Mouse (Mus musculus): ENCODE measurements around the gene Zfp202. TPM values are rescaled to one million over a fixed set of nuclear protein-coding genes. Genes with fewer than 3 reads are reported as not detected.

Zfp202 gene
- polyA plus RNA-seq, 1 experiment from 2014 or later, result 3.3 TPM

GRCm38 (mm10) chr9:40195981-40196380 is 3.9 kb downstream of the Zfp202 start:
- Histone ChIP-seq H3K4me1 (ENCODE audit: control insufficient read depth in 2 of 2, insufficient read depth in 2 of 2, low read length in 2 of 2) (peaks cover 2 to 9% of the 10 kb centered on the region in 2 experiments; a peak in 3 of 4 replicates), H3K27ac (replicated peaks in 1 of 2; ENCODE audit: control insufficient read depth in 1 of 2, insufficient read depth in 1 of 2, low read depth in 2 of 2, low read length in 2 of 2) (no peak overlapping the region), H3K9ac (ENCODE audit: low read length) (no peak overlapping the region), H3K27me3 (ENCODE audit: control insufficient read depth, insufficient read depth, low read length) (no peaks in the 10 kb centered on the region), H3K36me3 (ENCODE audit: control insufficient read depth, insufficient read depth, low read length) (no peaks in the 10 kb centered on the region), H3K9me3 (ENCODE audit: control insufficient read depth, low read length) (no peaks in the 10 kb centered on the region), H3K4me2 (ENCODE audit: low read length) (no peak overlapping the region), H3K4me3 (ENCODE audit: control insufficient read depth in 1 of 2, insufficient read depth in 1 of 2, low read depth in 1 of 2, low read length in 2 of 2) (no peak overlapping the region)
- ATAC-seq (ENCODE audit: insufficient number of reproducible peaks, insufficient read depth, low FRiP score, low read depth), result no peak
- 84% methylated on average over 3 of the region's 3 CpGs for WGBS

DNA sequence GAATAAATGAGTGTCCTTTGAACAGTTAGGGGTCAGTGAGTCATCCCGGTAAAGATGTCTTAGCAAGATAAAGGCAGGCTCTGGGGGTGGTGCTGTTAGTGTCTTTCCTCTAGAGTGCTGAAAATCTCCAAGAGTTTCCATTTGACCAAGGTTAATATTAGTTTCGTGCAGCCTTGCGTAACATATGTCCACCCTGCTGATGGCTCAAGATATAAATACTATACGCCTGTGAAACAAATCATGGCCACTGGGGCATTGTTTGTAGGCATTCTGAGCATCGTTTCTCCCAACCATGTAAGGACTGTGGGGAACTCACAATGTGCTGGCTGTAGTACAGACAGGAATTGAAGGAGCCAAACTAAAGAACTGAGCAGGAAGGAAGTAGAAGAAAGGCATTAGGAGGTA is 14.4 kb downstream of the Zfp202 start:
- Histone ChIP-seq H3K4me2 (ENCODE audit: low read length) (no peak overlapping the region), H3K9ac (ENCODE audit: low read length) (no peak overlapping the region), H3K36me3 (ENCODE audit: control insufficient read depth, insufficient read depth, low read length) (peaks cover 37% of the 10 kb centered on the region), H3K4me1 (ENCODE audit: control insufficient read depth in 2 of 2, insufficient read depth in 2 of 2, low read length in 2 of 2) (no peaks in the 10 kb centered on the region), H3K4me3 (ENCODE audit: control insufficient read depth in 1 of 2, insufficient read depth in 1 of 2, low read depth in 1 of 2, low read length in 2 of 2) (no peak overlapping the region), H3K9me3 (ENCODE audit: control insufficient read depth, low read length) (no peaks in the 10 kb centered on the region), H3K27me3 (ENCODE audit: control insufficient read depth, insufficient read depth, low read length) (no peaks in the 10 kb centered on the region), H3K27ac (replicated peaks in 1 of 2; ENCODE audit: control insufficient read depth in 1 of 2, insufficient read depth in 1 of 2, low read depth in 2 of 2, low read length in 2 of 2) (no peak overlapping the region)
- peak; percentile 54; the same call in 1 of the 2 replicates for ATAC-seq (ENCODE audit: insufficient number of reproducible peaks, insufficient read depth, low FRiP score, low read depth)
- WGBS, result 64% methylated on average over 5 of the region's 5 CpGs

DNA sequence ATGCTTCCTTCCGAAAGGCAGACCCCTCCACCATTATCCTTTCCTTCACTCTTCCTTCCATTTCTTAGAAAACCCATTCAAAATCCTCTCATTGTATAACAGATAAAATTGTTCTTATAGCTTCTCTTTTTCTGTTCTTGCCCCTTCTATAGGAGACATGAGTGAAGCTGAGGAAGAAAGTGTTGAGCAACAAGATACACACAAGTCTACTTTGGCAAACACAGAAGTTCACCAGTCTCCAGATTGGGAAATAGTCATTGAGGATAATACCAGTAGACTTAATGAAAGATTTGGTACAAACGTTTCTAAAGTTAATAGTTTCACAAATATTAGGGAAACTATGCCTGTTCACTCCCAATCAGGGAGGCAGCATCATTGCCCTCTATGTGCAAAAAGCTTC is 18.6 kb downstream of the Zfp202 start:
- no peak for ATAC-seq (ENCODE audit: insufficient number of reproducible peaks, insufficient read depth, low FRiP score, low read depth)
- 81% methylated on average over 2 of the region's 2 CpGs for WGBS
- peaks cover 58% of the 10 kb centered on the region for H3K36me3 ChIP-seq (ENCODE audit: control insufficient read depth, insufficient read depth, low read length)

GRCm38 (mm10) chr9:40214058-40214457 is 21.9 kb downstream of the Zfp202 start:
- no peak for ATAC-seq (ENCODE audit: insufficient number of reproducible peaks, insufficient read depth, low FRiP score, low read depth)
- no peak overlapping the region for H3K4me3 ChIP-seq (ENCODE audit: control insufficient read depth in 1 of 2, insufficient read depth in 1 of 2, low read depth in 1 of 2, low read length in 2 of 2)
- WGBS, result 97% methylated on average over 5 of the region's 5 CpGs
- H3K4me1 ChIP-seq (ENCODE audit: control insufficient read depth in 2 of 2, insufficient read depth in 2 of 2, low read length in 2 of 2), result no peaks in the 10 kb centered on the region
- no peak overlapping the region for H3K4me2 ChIP-seq (ENCODE audit: low read length)
- H3K9ac ChIP-seq (ENCODE audit: low read length), result no peak overlapping the region
- H3K36me3 ChIP-seq (ENCODE audit: control insufficient read depth, insufficient read depth, low read length), result peaks cover 46% of the 10 kb centered on the region
- no peaks in the 10 kb centered on the region for H3K27me3 ChIP-seq (ENCODE audit: control insufficient read depth, insufficient read depth, low read length)
- H3K27ac ChIP-seq (replicated peaks in 1 of 2; ENCODE audit: control insufficient read depth in 1 of 2, insufficient read depth in 1 of 2, low read depth in 2 of 2, low read length in 2 of 2), result no peak overlapping the region
- H3K9me3 ChIP-seq (ENCODE audit: control insufficient read depth, low read length), result no peaks in the 10 kb centered on the region

More for the DNA sequence above, 18.6 kb downstream of the Zfp202 start:
- no peak overlapping the region for H3K9ac ChIP-seq (ENCODE audit: low read length)
- no peaks in the 10 kb centered on the region for H3K4me1 ChIP-seq (ENCODE audit: control insufficient read depth in 2 of 2, insufficient read depth in 2 of 2, low read length in 2 of 2)
- H3K4me2 ChIP-seq (ENCODE audit: low read length), result no peak overlapping the region
- H3K27ac ChIP-seq (replicated peaks in 1 of 2; ENCODE audit: control insufficient read depth in 1 of 2, insufficient read depth in 1 of 2, low read depth in 2 of 2, low read length in 2 of 2), result no peak overlapping the region
- H3K27me3 ChIP-seq (ENCODE audit: control insufficient read depth, insufficient read depth, low read length), result no peaks in the 10 kb centered on the region
- H3K4me3 ChIP-seq (ENCODE audit: control insufficient read depth in 1 of 2, insufficient read depth in 1 of 2, low read depth in 1 of 2, low read length in 2 of 2), result no peak overlapping the region
- no peaks in the 10 kb centered on the region for H3K9me3 ChIP-seq (ENCODE audit: control insufficient read depth, low read length)

- Histone ChIP-seq H3K4me3 (ENCODE audit: control insufficient read depth in 1 of 2, insufficient read depth in 1 of 2, low read depth in 1 of 2, low read length in 2 of 2) (no peak overlapping the region), H3K36me3 (ENCODE audit: control insufficient read depth, insufficient read depth, low read length) (peaks cover 20% of the 10 kb centered on the region), H3K4me2 (ENCODE audit: low read length) (no peak overlapping the region), H3K4me1 (ENCODE audit: control insufficient read depth in 2 of 2, insufficient read depth in 2 of 2, low read length in 2 of 2) (no peaks in the 10 kb centered on the region), H3K9ac (ENCODE audit: low read length) (no peak overlapping the region), H3K9me3 (ENCODE audit: control insufficient read depth, low read length) (no peaks in the 10 kb centered on the region), H3K27me3 (ENCODE audit: control insufficient read depth, insufficient read depth, low read length) (no peaks in the 10 kb centered on the region), H3K27ac (replicated peaks in 1 of 2; ENCODE audit: control insufficient read depth in 1 of 2, insufficient read depth in 1 of 2, low read depth in 2 of 2, low read length in 2 of 2) (no peak overlapping the region)
- no peak for ATAC-seq (ENCODE audit: insufficient number of reproducible peaks, insufficient read depth, low FRiP score, low read depth)
- WGBS, result 72% methylated on average over 4 of the region's 4 CpGs
These were observed 24.5 kb downstream of the Zfp202 start for GRCm38 (mm10) chr9:40216651-40217050.

DNA sequence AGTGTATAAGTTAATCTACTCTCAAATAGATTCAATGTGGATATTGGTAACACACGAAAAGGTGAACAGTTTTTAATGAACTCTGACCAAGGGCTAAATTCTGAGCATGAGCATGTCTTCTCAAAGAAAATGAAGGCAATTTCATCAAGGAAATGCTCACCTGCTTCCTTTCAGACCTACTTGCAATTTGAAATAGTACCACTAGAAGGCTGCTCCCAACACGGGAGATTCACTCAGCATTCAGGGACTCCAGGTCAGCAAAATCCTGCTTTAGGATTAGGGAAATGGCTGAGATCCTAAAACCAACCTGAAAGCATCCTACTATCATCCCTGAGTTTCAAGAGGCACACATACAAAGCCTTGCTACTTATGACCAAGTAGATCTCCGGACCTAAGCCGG is 32.2 kb downstream of the Zfp202 start:
- no peak overlapping the region for H3K4me3 ChIP-seq (ENCODE audit: control insufficient read depth in 1 of 2, insufficient read depth in 1 of 2, low read depth in 1 of 2, low read length in 2 of 2)
- no peak overlapping the region for H3K27ac ChIP-seq (replicated peaks in 1 of 2; ENCODE audit: control insufficient read depth in 1 of 2, insufficient read depth in 1 of 2, low read depth in 2 of 2, low read length in 2 of 2)
- no peaks in the 10 kb centered on the region for H3K27me3 ChIP-seq (ENCODE audit: control insufficient read depth, insufficient read depth, low read length)
- H3K36me3 ChIP-seq (ENCODE audit: control insufficient read depth, insufficient read depth, low read length), result no peaks in the 10 kb centered on the region
- H3K4me2 ChIP-seq (ENCODE audit: low read length), result no peak overlapping the region
- no peaks in the 10 kb centered on the region for H3K4me1 ChIP-seq (ENCODE audit: control insufficient read depth in 2 of 2, insufficient read depth in 2 of 2, low read length in 2 of 2)
- H3K9me3 ChIP-seq (ENCODE audit: control insufficient read depth, low read length), result no peaks in the 10 kb centered on the region
- WGBS, result 62% methylated on average over 4 of the region's 4 CpGs
- no peak overlapping the region for H3K9ac ChIP-seq (ENCODE audit: low read length)
- ATAC-seq (ENCODE audit: insufficient number of reproducible peaks, insufficient read depth, low FRiP score, low read depth), result no peak

DNA sequence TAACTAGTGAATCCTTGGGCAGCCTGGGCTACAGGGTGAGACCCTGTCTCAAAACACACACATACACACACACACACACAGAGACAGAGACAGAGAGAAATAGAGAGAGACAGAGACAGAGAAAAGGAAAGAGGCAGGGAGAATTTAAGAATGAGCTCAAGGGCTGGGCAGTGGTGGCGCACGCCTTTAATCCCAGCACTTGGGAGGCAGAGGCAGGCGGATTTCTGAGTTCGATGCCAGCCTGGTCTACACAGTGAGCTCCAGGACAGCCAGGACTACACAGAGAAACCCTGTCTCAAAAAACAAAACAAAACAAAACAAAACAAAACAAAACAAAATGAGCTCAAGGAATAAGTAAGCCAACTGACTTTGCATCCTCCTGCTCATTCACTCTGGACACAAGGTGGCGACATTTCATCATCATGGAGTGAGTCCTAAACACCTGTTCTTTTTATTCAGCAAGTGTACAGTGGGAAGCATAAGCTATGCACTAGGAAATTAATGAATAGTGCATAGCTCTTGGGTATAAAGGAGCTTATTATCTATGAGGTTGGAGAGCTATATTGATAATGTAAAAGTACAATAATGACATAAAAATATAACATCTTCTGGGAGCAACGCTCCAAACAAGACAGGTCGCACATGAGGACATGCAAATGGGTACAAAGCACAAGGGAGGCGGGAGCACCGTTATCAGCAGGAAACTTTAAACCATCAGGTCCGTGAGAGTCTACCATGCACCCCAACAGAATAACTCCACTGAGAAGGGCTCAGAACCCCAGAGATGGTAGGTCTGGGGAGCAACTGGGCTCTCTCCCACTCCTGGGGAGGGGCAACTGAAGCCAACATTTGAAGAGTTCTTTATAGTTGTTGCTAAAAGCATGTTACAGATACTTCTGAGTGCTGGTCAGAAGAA is 36.0 kb downstream of the Zfp202 start:
- no peaks in the 10 kb centered on the region for H3K4me1 ChIP-seq (ENCODE audit: control insufficient read depth in 2 of 2, insufficient read depth in 2 of 2, low read length in 2 of 2)
- WGBS, result 58% methylated on average over 10 of the region's 10 CpGs
- no peak for ATAC-seq (ENCODE audit: insufficient number of reproducible peaks, insufficient read depth, low FRiP score, low read depth)

More for the DNA sequence above, 36.0 kb downstream of the Zfp202 start:
- Histone ChIP-seq H3K27ac (replicated peaks in 1 of 2; ENCODE audit: control insufficient read depth in 1 of 2, insufficient read depth in 1 of 2, low read depth in 2 of 2, low read length in 2 of 2) (no peak overlapping the region), H3K4me3 (ENCODE audit: control insufficient read depth in 1 of 2, insufficient read depth in 1 of 2, low read depth in 1 of 2, low read length in 2 of 2) (no peak overlapping the region), H3K9me3 (ENCODE audit: control insufficient read depth, low read length) (peaks cover 4% of the 10 kb centered on the region; the same call in 1 of the 2 replicates), H3K9ac (ENCODE audit: low read length) (no peak overlapping the region), H3K36me3 (ENCODE audit: control insufficient read depth, insufficient read depth, low read length) (no peaks in the 10 kb centered on the region), H3K27me3 (ENCODE audit: control insufficient read depth, insufficient read depth, low read length) (no peaks in the 10 kb centered on the region), H3K4me2 (ENCODE audit: low read length) (no peak overlapping the region)

Data from heart, embryonic 14.5 days (tissue).